Mouse (Mus musculus) bone marrow macrophage, adult 2 months (primary cell): ENCODE data around the gene Ticam1.

ENCODE experiments used
- CTCF ChIP-seq: IDR thresholded peaks from 2 replicates; pipeline ENCODE4 v1.5.1; 2012; ENCODE audit warnings: low read depth, mild to moderate bottlenecking, low read length, moderate library complexity
- POLR2A ChIP-seq: IDR thresholded peaks from 2 replicates; pipeline ENCODE4 v1.6.1; 2012; ENCODE audit warnings: mild to moderate bottlenecking, low read depth, low read length, borderline replicate concordance

- no peak for TF ChIP-seq CTCF
- TF ChIP-seq POLR2A, result no peak
Observed at GRCm38 (mm10) chr17:56281193-56281592, 4.6 kb upstream of the Ticam1 start.
